Mouse (Mus musculus): ENCODE results near the gene Snn.

- no peak for TF ChIP-seq EP300 (IDR thresholded peaks at IDR 0.05; ENCODE audit: insufficient read depth, low read depth, low read length)
- no peak for TF ChIP-seq CTCF (IDR thresholded peaks at IDR 0.05)
- no peak for TF ChIP-seq POLR2A (IDR thresholded peaks at IDR 0.05; ENCODE audit: insufficient read depth, low read depth, low read length)
These were observed 13.6 kb upstream of the Snn start for GRCm38 (mm10) chr16:11047130-11047529.
